In the genomic region with DNA sequence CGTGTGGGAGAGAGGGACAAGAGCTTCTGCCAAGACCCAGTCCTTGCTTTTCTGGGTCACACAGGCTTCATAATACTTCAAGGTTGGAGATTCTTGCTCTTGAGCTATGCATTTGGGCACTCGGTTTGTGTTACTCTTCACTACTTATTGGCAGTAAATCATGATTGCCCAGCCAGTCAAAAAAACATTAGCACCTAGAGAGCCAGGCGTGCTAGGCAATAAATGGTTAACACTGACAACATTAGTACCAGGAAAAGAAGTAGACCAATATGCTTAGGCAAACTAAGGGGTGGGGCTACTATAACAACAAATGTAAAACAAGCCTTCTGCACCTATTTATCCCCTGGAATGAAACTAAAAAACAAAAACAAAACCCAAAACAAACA, we compare ENCODE assay signal across 8 mouse cellular contexts. TPM values are rescaled to one million over a fixed set of nuclear protein-coding genes. Genes with fewer than 3 reads are reported as not detected.
DNase-seq lines count a peak whose midpoint lies in the region; ATAC-seq and TF ChIP-seq lines count a peak whose summit lies in the region.

No protein-coding gene starts in this region.

- peaks cover 6% of the 10 kb centered on the region for H3K36me3 ChIP-seq in liver, adult 2 months (ENCODE audit: control insufficient read depth, insufficient read depth, low read length)
- H3K36me3 ChIP-seq in embryonic facial prominence, embryonic 14.5 days (ENCODE audit: control insufficient read depth, insufficient read depth, low read length) = peaks cover 18% of the 10 kb centered on the region; the same call in 1 of the 2 replicates
- H3K36me3 ChIP-seq in limb, embryonic 10.5 days = peaks cover 40% of the 10 kb centered on the region
- H3K36me3 ChIP-seq in neural tube, embryonic 13.5 days = peaks cover 21% of the 10 kb centered on the region

- TF ChIP-seq POLR2A in liver, adult 2 months (IDR thresholded peaks at IDR 0.05; ENCODE audit: extremely low read depth, insufficient read depth, low read length) = no peak

- intact Hi-C loops in left cerebral cortex, postnatal 25 days (cut with DNase I) = no loop called here

- peaks cover 8% of the 10 kb centered on the region; the same call in 1 of the 2 replicates for H3K4me1 ChIP-seq in liver, adult 2 months (ENCODE audit: control insufficient read depth, insufficient read depth, low read length)
- 0 out of 2 replicates have a peak, but pooled peaks cover 7% of the 10 kb centered on the region for H3K4me1 ChIP-seq in embryonic facial prominence, embryonic 14.5 days (ENCODE audit: control insufficient read depth, insufficient read depth, low read length)
- peaks cover 24% of the 10 kb centered on the region for H3K4me1 ChIP-seq in limb, embryonic 10.5 days
- peaks cover 15% of the 10 kb centered on the region for H3K4me1 ChIP-seq in neural tube, embryonic 13.5 days (replicated peaks)

- peak overlapping the region; percentile 94 for H3K4me3 ChIP-seq in liver, adult 2 months (ENCODE audit: insufficient read depth, low read depth, low read length)
- H3K4me3 ChIP-seq in embryonic facial prominence, embryonic 14.5 days (ENCODE audit: low read depth, low read length) = peak overlapping the region; percentile 92
- peak overlapping the region; percentile 83 for H3K4me3 ChIP-seq in limb, embryonic 10.5 days
- peak overlapping the region; percentile 73 for H3K4me3 ChIP-seq in neural tube, embryonic 13.5 days

- H3K27ac ChIP-seq in liver, adult 2 months (replicated peaks; ENCODE audit: insufficient read depth, low read depth, low read length) = peak overlapping the region; percentile 74
- H3K27ac ChIP-seq in embryonic facial prominence, embryonic 14.5 days (replicated peaks; ENCODE audit: low read depth, low read length) = peak overlapping the region; percentile 96
- peak overlapping the region; percentile 98 for H3K27ac ChIP-seq in limb, embryonic 10.5 days
- peak overlapping the region; percentile 73 for H3K27ac ChIP-seq in neural tube, embryonic 13.5 days (replicated peaks)

- peak overlapping the region; percentile 92 for H3K9ac ChIP-seq in liver, adult 2 months (ENCODE audit: low read depth, low read length)
- H3K9ac ChIP-seq in embryonic facial prominence, embryonic 14.5 days (ENCODE audit: low read depth, low read length) = peak overlapping the region; percentile 96; the same call in 1 of the 2 replicates
- peak overlapping the region; percentile 83 for H3K9ac ChIP-seq in neural tube, embryonic 13.5 days

- no peak for DNase-seq in liver, adult 2 months (ENCODE audit: extremely low read depth, low read depth, low spot score)
- DNase-seq in liver = no peak
- peak; percentile 36 for DNase-seq in embryonic facial prominence, embryonic 14.5 days (ENCODE audit: low spot score)
- no peak for DNase-seq in limb, embryonic 10.5 days (ENCODE audit: low spot score)
- DNase-seq in urinary bladder, adult 2 months (ENCODE audit: low spot score) = no peak
- no peak for DNase-seq in left cerebral cortex, postnatal 25 days (ENCODE audit: low spot score in 2 of 2)
- DNase-seq in embryo, embryonic 10.5 days (ENCODE audit: low spot score) = no peak

- no peaks in the 10 kb centered on the region for H3K9me3 ChIP-seq in embryonic facial prominence, embryonic 14.5 days (ENCODE audit: control insufficient read depth, low read length)
- H3K9me3 ChIP-seq in limb, embryonic 10.5 days (replicated peaks) = no peaks in the 10 kb centered on the region
- H3K9me3 ChIP-seq in neural tube, embryonic 13.5 days = no peaks in the 10 kb centered on the region

- H3K4me2 ChIP-seq in embryonic facial prominence, embryonic 14.5 days (ENCODE audit: low read depth, low read length) = peak overlapping the region; percentile 79
- H3K4me2 ChIP-seq in neural tube, embryonic 13.5 days = peak overlapping the region; percentile 98

- ATAC-seq in embryonic facial prominence, embryonic 14.5 days (ENCODE audit: low read depth) = no peak
- ATAC-seq in neural tube, embryonic 13.5 days (ENCODE audit: low read depth) = no peak

- TF ChIP-seq CTCF in liver, adult 2 months (IDR thresholded peaks at IDR 0.05; ENCODE audit: low read depth, low read length) = no peak

- peaks cover 8% of the 10 kb centered on the region; the same call in 1 of the 2 replicates for H3K79me2 ChIP-seq in liver, adult 2 months (ENCODE audit: control insufficient read depth, insufficient read depth, low read length)

- no peaks in the 10 kb centered on the region for H3K27me3 ChIP-seq in liver, adult 2 months (ENCODE audit: control insufficient read depth, insufficient read depth, low read length)
- no peaks in the 10 kb centered on the region for H3K27me3 ChIP-seq in embryonic facial prominence, embryonic 14.5 days (replicated peaks; ENCODE audit: control insufficient read depth, insufficient read depth, low read length)
- H3K27me3 ChIP-seq in limb, embryonic 10.5 days (ENCODE audit: low read depth, poor library complexity, severe bottlenecking) = no peaks in the 10 kb centered on the region
- H3K27me3 ChIP-seq in neural tube, embryonic 13.5 days = no peaks in the 10 kb centered on the region

- 3% methylated on average over 3 of the region's 3 CpGs for WGBS in liver, adult 2 months
- WGBS in embryonic facial prominence, embryonic 14.5 days = 5% methylated on average over 3 of the region's 3 CpGs
- WGBS in limb, embryonic 10.5 days = 0% methylated on average over 3 of the region's 3 CpGs
- WGBS in neural tube, embryonic 13.5 days = 5% methylated on average over 3 of the region's 3 CpGs

RNA-seq across cellular contexts. Expression of a gene that starts 0.4 kb away (rescaled TPM):
- 9.3 and 12.4 TPM in 2 replicates for total RNA-seq in liver, adult 2 months (2014; rRNA removed)
- polyA plus RNA-seq in liver, adult 2 months (2012; rRNA removed) = 11.6 and 15.9 TPM in 2 replicates
- 38.1 and 44.6 TPM in 2 replicates for polyA plus RNA-seq in embryonic facial prominence, embryonic 14.5 days (2014; fragmentation: Nextera tagmentation; extraction: Ambion mirVana)
- polyA plus RNA-seq in limb, embryonic 10.5 days (2016; fragmentation: Nextera tagmentation; extraction: Ambion mirVana) = 53.4 and 71.0 TPM in 2 replicates
- polyA plus RNA-seq in neural tube, embryonic 13.5 days (2015; fragmentation: Nextera tagmentation; extraction: Ambion mirVana) = 13.4 and 13.8 TPM in 2 replicates
- polyA plus RNA-seq in urinary bladder, adult 2 months (2012; rRNA removed) = 7.5 and 11.2 TPM in 2 replicates
- total RNA-seq in left cerebral cortex, postnatal 25 days (2021) = 10 to 100 TPM in 1 of 2 experiments, 1 to 10 TPM in 1; 8.0 to 10.5 TPM

RNA-seq across cellular contexts. Expression of a gene that starts 30.6 kb away (rescaled TPM):
- total RNA-seq in liver, adult 2 months (2014; rRNA removed) = 10.0 and 15.5 TPM in 2 replicates
- 9.1 and 11.7 TPM in 2 replicates for polyA plus RNA-seq in liver, adult 2 months (2012; rRNA removed)
- 183 and 198 TPM in 2 replicates for polyA plus RNA-seq in embryonic facial prominence, embryonic 14.5 days (2014; fragmentation: Nextera tagmentation; extraction: Ambion mirVana)
- polyA plus RNA-seq in limb, embryonic 10.5 days (2016; fragmentation: Nextera tagmentation; extraction: Ambion mirVana) = 132 and 145 TPM in 2 replicates
- polyA plus RNA-seq in neural tube, embryonic 13.5 days (2015; fragmentation: Nextera tagmentation; extraction: Ambion mirVana) = 82.9 and 83.0 TPM in 2 replicates
- 124 and 138 TPM in 2 replicates for polyA plus RNA-seq in urinary bladder, adult 2 months (2012; rRNA removed)
- 10 to 100 TPM; 32.7 to 33.5 TPM for total RNA-seq in left cerebral cortex, postnatal 25 days (2021)

RNA-seq across cellular contexts. Expression of a gene that starts 37.1 kb away (rescaled TPM):
- total RNA-seq in liver, adult 2 months (2014; rRNA removed) = under 0.01 and 0.07 TPM in 2 replicates
- 0.04 and 0.05 TPM in 2 replicates for polyA plus RNA-seq in liver, adult 2 months (2012; rRNA removed)
- polyA plus RNA-seq in embryonic facial prominence, embryonic 14.5 days (2014; fragmentation: Nextera tagmentation; extraction: Ambion mirVana) = 0.24 and 0.68 TPM in 2 replicates
- polyA plus RNA-seq in limb, embryonic 10.5 days (2016; fragmentation: Nextera tagmentation; extraction: Ambion mirVana) = 0.18 and 0.20 TPM in 2 replicates
- polyA plus RNA-seq in neural tube, embryonic 13.5 days (2015; fragmentation: Nextera tagmentation; extraction: Ambion mirVana) = not detected in 2 replicates
- 0.18 and 0.45 TPM in 2 replicates for polyA plus RNA-seq in urinary bladder, adult 2 months (2012; rRNA removed)
- under 1 TPM in 1 of 2 experiments, not detected in 1; 0.09 TPM for total RNA-seq in left cerebral cortex, postnatal 25 days (2021)

RNA-seq across cellular contexts. Expression of a gene that starts 37.9 kb away (rescaled TPM):
- total RNA-seq in liver, adult 2 months (2014; rRNA removed) = 0.28 and 0.54 TPM in 2 replicates
- 0.65 and 1.4 TPM in 2 replicates for polyA plus RNA-seq in liver, adult 2 months (2012; rRNA removed)
- 3.4 and 3.7 TPM in 2 replicates for polyA plus RNA-seq in embryonic facial prominence, embryonic 14.5 days (2014; fragmentation: Nextera tagmentation; extraction: Ambion mirVana)
- polyA plus RNA-seq in limb, embryonic 10.5 days (2016; fragmentation: Nextera tagmentation; extraction: Ambion mirVana) = 2.5 and 3.2 TPM in 2 replicates
- polyA plus RNA-seq in neural tube, embryonic 13.5 days (2015; fragmentation: Nextera tagmentation; extraction: Ambion mirVana) = 1.5 and 1.9 TPM in 2 replicates
- polyA plus RNA-seq in urinary bladder, adult 2 months (2012; rRNA removed) = 2.1 and 2.2 TPM in 2 replicates
- total RNA-seq in left cerebral cortex, postnatal 25 days (2021) = under 1 TPM; 0.43 to 0.76 TPM

RNA-seq across cellular contexts. Expression of a gene that starts 45.1 kb away (rescaled TPM):
- 30.5 and 39.8 TPM in 2 replicates for total RNA-seq in liver, adult 2 months (2014; rRNA removed)
- 5.4 and 7.5 TPM in 2 replicates for polyA plus RNA-seq in liver, adult 2 months (2012; rRNA removed)
- 32.8 and 35.3 TPM in 2 replicates for polyA plus RNA-seq in embryonic facial prominence, embryonic 14.5 days (2014; fragmentation: Nextera tagmentation; extraction: Ambion mirVana)
- 25.8 and 31.0 TPM in 2 replicates for polyA plus RNA-seq in limb, embryonic 10.5 days (2016; fragmentation: Nextera tagmentation; extraction: Ambion mirVana)
- 40.4 and 47.0 TPM in 2 replicates for polyA plus RNA-seq in neural tube, embryonic 13.5 days (2015; fragmentation: Nextera tagmentation; extraction: Ambion mirVana)
- polyA plus RNA-seq in urinary bladder, adult 2 months (2012; rRNA removed) = 16.4 and 18.1 TPM in 2 replicates
- 10 to 100 TPM; 33.0 to 39.3 TPM for total RNA-seq in left cerebral cortex, postnatal 25 days (2021)
